9 mouse cellular contexts compared by ENCODE assay signal in the genomic region with DNA sequence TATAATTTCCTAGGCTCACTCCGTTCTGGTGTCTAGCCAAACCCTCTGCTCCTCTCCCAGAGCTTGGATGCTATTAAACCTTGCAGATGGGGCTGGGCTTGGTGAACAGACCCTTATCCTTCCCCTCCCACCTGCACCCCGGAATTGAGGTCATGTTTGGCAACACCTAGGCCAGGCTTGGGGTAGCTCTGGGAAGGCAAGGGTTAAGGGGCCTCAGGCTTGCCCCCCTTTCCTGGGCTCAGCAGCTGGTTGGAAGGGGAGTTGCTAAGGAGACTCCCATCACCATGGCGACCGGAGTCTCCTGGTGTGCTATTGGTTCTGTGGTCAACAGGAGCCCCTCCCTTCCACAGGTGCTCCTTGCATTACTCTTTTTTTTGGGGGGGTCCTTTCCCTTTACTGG. TPM values are rescaled to one million over a fixed set of nuclear protein-coding genes. Genes with fewer than 3 reads are reported as not detected.
DNase-seq lines count a peak whose midpoint lies in the region; ATAC-seq and TF ChIP-seq lines count a peak whose summit lies in the region.
"Had no signal": no experiment of that assay in that cellular context is flagged by ENCODE, and none has a peak within 500 bp of the region (broad histone marks: within the 10 kb centered on the region; RNA-seq: fewer than 3 reads in every experiment).

No protein-coding gene starts in this region.

- H3K4me2 ChIP-seq in hindbrain, embryonic 11.5 days (replicated peaks; ENCODE audit: low read depth, low read length), result peak overlapping the region; percentile 22
- peak overlapping the region; percentile 54 for H3K4me2 ChIP-seq in limb, embryonic 12.5 days
- H3K4me2 ChIP-seq in liver, postnatal 0 days (ENCODE audit: low read depth, low read length), result no peak overlapping the region

- no peak overlapping the region for H3K27ac ChIP-seq in hindbrain, embryonic 11.5 days (ENCODE audit: low read depth, low read length)
- no peak overlapping the region for H3K27ac ChIP-seq in limb, embryonic 12.5 days
- H3K27ac ChIP-seq in liver, postnatal 0 days (ENCODE audit: low read depth), result no peak overlapping the region

- WGBS in hindbrain, embryonic 11.5 days, result 18% methylated on average over 4 of the region's 4 CpGs
- 23% methylated on average over 4 of the region's 4 CpGs for WGBS in limb, embryonic 12.5 days
- 74% methylated on average over 4 of the region's 4 CpGs for WGBS in liver, postnatal 0 days (ENCODE audit: insufficient replicate concordance)

- TF ChIP-seq CTCF in liver, postnatal 0 days (IDR thresholded peaks at IDR 0.05; ENCODE audit: low read depth), result no peak

- no peak for TF ChIP-seq EP300 in liver, postnatal 0 days (IDR thresholded peaks at IDR 0.05; ENCODE audit: low read depth)

- no peaks in the 10 kb centered on the region for H3K27me3 ChIP-seq in hindbrain, embryonic 11.5 days (ENCODE audit: control insufficient read depth, insufficient read depth, low read length)
- H3K27me3 ChIP-seq in limb, embryonic 12.5 days, result no peaks in the 10 kb centered on the region
- H3K27me3 ChIP-seq in liver, postnatal 0 days (ENCODE audit: insufficient read depth, low read length), result no peaks in the 10 kb centered on the region
- H3K27me3 ChIP-seq: Patski had no signal

- peaks cover 13% of the 10 kb centered on the region for H3K4me1 ChIP-seq in hindbrain, embryonic 11.5 days (replicated peaks; ENCODE audit: control insufficient read depth, insufficient read depth, low read length)
- peaks cover 33% of the 10 kb centered on the region for H3K4me1 ChIP-seq in limb, embryonic 12.5 days (replicated peaks)
- no peaks in the 10 kb centered on the region for H3K4me1 ChIP-seq in liver, postnatal 0 days (ENCODE audit: insufficient read depth)

- peak; percentile 33 for DNase-seq in A20 (ENCODE audit: low read depth, low spot score)
- peak; percentile 65 to 75 for DNase-seq in cerebellum, postnatal 14 days
- DNase-seq in hindbrain, embryonic 11.5 days (ENCODE audit: low spot score), result peak; percentile 78
- DNase-seq in right cerebral cortex, postnatal 36 days (ENCODE audit: low spot score in 2 of 2), result peak; percentile 81 to 84
- no peak for DNase-seq in adrenal gland, postnatal 4 days (ENCODE audit: low spot score in 2 of 2)
- no peak for DNase-seq in liver, postnatal 0 days
- DNase-seq in adipocyte (ENCODE audit: low spot score), result no peak

- no peak overlapping the region for H3K9ac ChIP-seq in hindbrain, embryonic 11.5 days (ENCODE audit: low read depth, low read length)
- no peak overlapping the region for H3K9ac ChIP-seq in limb, embryonic 12.5 days (replicated peaks)
- H3K9ac ChIP-seq in liver, postnatal 0 days (replicated peaks), result no peak overlapping the region

- H3K4me3 ChIP-seq in hindbrain, embryonic 11.5 days (ENCODE audit: low read depth, low read length), result peak overlapping the region; percentile 24; the same call in 1 of the 2 replicates
- H3K4me3 ChIP-seq in limb, embryonic 12.5 days (replicated peaks), result peak overlapping the region; percentile 33; the same call in 1 of the 2 replicates
- H3K4me3 ChIP-seq in liver, postnatal 0 days (ENCODE audit: low read depth, low read length), result no peak overlapping the region

- H3K9me3 ChIP-seq in hindbrain, embryonic 11.5 days (ENCODE audit: control insufficient read depth, low read length), result no peaks in the 10 kb centered on the region
- no peaks in the 10 kb centered on the region for H3K9me3 ChIP-seq in limb, embryonic 12.5 days
- H3K9me3 ChIP-seq in liver, postnatal 0 days (ENCODE audit: low read length), result no peaks in the 10 kb centered on the region

- H3K36me3 ChIP-seq in hindbrain, embryonic 11.5 days (ENCODE audit: control insufficient read depth, insufficient read depth, low read length), result no peaks in the 10 kb centered on the region
- H3K36me3 ChIP-seq in limb, embryonic 12.5 days, result no peaks in the 10 kb centered on the region
- H3K36me3 ChIP-seq in liver, postnatal 0 days (replicated peaks; ENCODE audit: insufficient read depth, low read length), result 0 out of 2 replicates have a peak, but pooled peaks cover 5% of the 10 kb centered on the region

- peak; percentile 84 for ATAC-seq in hindbrain, embryonic 11.5 days (ENCODE audit: low FRiP score)
- no peak for ATAC-seq in limb, embryonic 12.5 days (ENCODE audit: insufficient number of reproducible peaks, insufficient read depth, low FRiP score, low TSS enrichment, low read depth)
- no peak for ATAC-seq in liver, postnatal 0 days
- ATAC-seq: Patski had no signal

RNA-seq across cellular contexts. Expression of a gene that starts 32.5 kb away (rescaled TPM):
- polyA plus RNA-seq in hindbrain, embryonic 11.5 days (2014; fragmentation: Nextera tagmentation; extraction: Ambion mirVana), result 5.2 and 5.7 TPM in 2 replicates
- polyA plus RNA-seq in limb, embryonic 12.5 days (2016; fragmentation: Nextera tagmentation; extraction: Ambion mirVana), result 4.8 and 5.6 TPM in 2 replicates
- 10 to 100 TPM in 1 of 2 experiments, 1 to 10 TPM in 1; 9.7 to 10.6 TPM for total RNA-seq in adrenal gland, postnatal 4 days (2021)
- 1.4 and 1.5 TPM in 2 replicates for polyA plus RNA-seq in liver, postnatal 0 days (2015; fragmentation: Nextera tagmentation; extraction: Ambion mirVana)

RNA-seq across cellular contexts. Expression of a gene that starts 41.2 kb away (rescaled TPM):
- polyA plus RNA-seq in hindbrain, embryonic 11.5 days (2014; fragmentation: Nextera tagmentation; extraction: Ambion mirVana), result 23.6 and 23.7 TPM in 2 replicates
- 64.7 and 65.2 TPM in 2 replicates for polyA plus RNA-seq in limb, embryonic 12.5 days (2016; fragmentation: Nextera tagmentation; extraction: Ambion mirVana)
- 10 to 100 TPM; 46.6 to 50.8 TPM for total RNA-seq in adrenal gland, postnatal 4 days (2021)
- 22.9 and 26.5 TPM in 2 replicates for polyA plus RNA-seq in liver, postnatal 0 days (2015; fragmentation: Nextera tagmentation; extraction: Ambion mirVana)

RNA-seq across cellular contexts. Expression of a gene that starts 48.2 kb away (rescaled TPM):
- 306 and 307 TPM in 2 replicates for polyA plus RNA-seq in hindbrain, embryonic 11.5 days (2014; fragmentation: Nextera tagmentation; extraction: Ambion mirVana)
- polyA plus RNA-seq in limb, embryonic 12.5 days (2016; fragmentation: Nextera tagmentation; extraction: Ambion mirVana), result 338 and 357 TPM in 2 replicates
- 100 to 1,000 TPM; 174 to 190 TPM for total RNA-seq in adrenal gland, postnatal 4 days (2021)
- polyA plus RNA-seq in liver, postnatal 0 days (2015; fragmentation: Nextera tagmentation; extraction: Ambion mirVana), result 81.1 and 84.1 TPM in 2 replicates

RNA-seq across cellular contexts. Expression of a gene that starts 50.3 kb away (rescaled TPM):
- polyA plus RNA-seq in hindbrain, embryonic 11.5 days (2014; fragmentation: Nextera tagmentation; extraction: Ambion mirVana), result 0.59 and 0.73 TPM in 2 replicates
- polyA plus RNA-seq in limb, embryonic 12.5 days (2016; fragmentation: Nextera tagmentation; extraction: Ambion mirVana), result 0.31 and 0.63 TPM in 2 replicates
- total RNA-seq in adrenal gland, postnatal 4 days (2021), result under 1 TPM; 0.20 to 0.28 TPM
- polyA plus RNA-seq in liver, postnatal 0 days (2015; fragmentation: Nextera tagmentation; extraction: Ambion mirVana), result 0.08 and 0.17 TPM in 2 replicates
- polyA plus RNA-seq: Patski had no signal

Comparison
In these comparisons a context has a peak if more than half of its experiments do, and no peak if none do; other contexts are left out.
1. DNase-seq: peak in A20 (single experiment), cerebellum, postnatal 14 days (2 of 2), hindbrain, embryonic 11.5 days (single experiment) and right cerebral cortex, postnatal 36 days (2 of 2); none in adrenal gland, postnatal 4 days (0 of 2), liver, postnatal 0 days (single experiment) and adipocyte (single experiment).